Mouse (Mus musculus) heart, adult 8-10 months (tissue): ENCODE measurements around the gene 7530416G11Rik. TPM values are rescaled to one million over a fixed set of nuclear protein-coding genes. Genes with fewer than 3 reads are reported as not detected.

ENCODE experiments used
- DNase-seq: peaks from one replicate; pipeline ENCODE4 v3.0.0; 2022; ENCODE audit warnings: low spot score
- total RNA-seq, 4 experiments: library from RNA; stranded (reverse); gene quantifications; 2 replicates each; pipeline ENCODE4 v1.2.4; 2022

The 7530416G11Rik gene
- total RNA-seq, 4 experiments from 2014 or later = not detected

- no peak for DNase-seq
Observed at GRCm38 (mm10) chr15:85479919-85480318, 23.1 kb downstream of the 7530416G11Rik start.

GRCm38 (mm10) chr15:85479365-85479764 lies 23.7 kb downstream of the 7530416G11Rik start:
- no peak for DNase-seq

- DNase-seq = peak; percentile 19
Observed at GRCm38 (mm10) chr15:85477584-85477983, 25.4 kb downstream of the 7530416G11Rik start.

GRCm38 (mm10) chr15:85474697-85475096 lies 28.3 kb downstream of the 7530416G11Rik start:
- no peak for DNase-seq

GRCm38 (mm10) chr15:85469401-85469800 lies 33.6 kb downstream of the 7530416G11Rik start:
- DNase-seq = no peak

- no peak for DNase-seq
Observed at GRCm38 (mm10) chr15:85466456-85467067, 36.5 kb downstream of the 7530416G11Rik start.

GRCm38 (mm10) chr15:85464823-85465565 lies 38.0 kb downstream of the 7530416G11Rik start:
- no peak for DNase-seq

- no peak for DNase-seq
Observed at GRCm38 (mm10) chr15:85464190-85464589, 38.8 kb downstream of the 7530416G11Rik start.

GRCm38 (mm10) chr15:85463027-85463790 lies 39.8 kb downstream of the 7530416G11Rik start:
- no peak for DNase-seq

GRCm38 (mm10) chr15:85462138-85462537 lies 40.9 kb downstream of the 7530416G11Rik start:
- no peak for DNase-seq

- peak; percentile 33 for DNase-seq
Observed at GRCm38 (mm10) chr15:85461541-85461940, 41.5 kb downstream of the 7530416G11Rik start.

- no peak for DNase-seq
Observed at GRCm38 (mm10) chr15:85458631-85459082, 44.4 kb downstream of the 7530416G11Rik start.

- no peak for DNase-seq
Observed at GRCm38 (mm10) chr15:85457838-85458237, 45.2 kb downstream of the 7530416G11Rik start.

GRCm38 (mm10) chr15:85456891-85457290 lies 46.1 kb downstream of the 7530416G11Rik start:
- no peak for DNase-seq

GRCm38 (mm10) chr15:85446652-85447051 lies 56.4 kb downstream of the 7530416G11Rik start:
- no peak for DNase-seq

Other genes with a start within 250 kb of the 7530416G11Rik start
- gene Atxn10, start 167.0 kb downstream of the 7530416G11Rik start, total RNA-seq = 10 to 100 TPM; 76.3 to 81.5 (median 77.6) TPM
- under 1 TPM in 3 of 4 experiments, not detected in 1; 0.06 to 0.19 (median 0.14) TPM for gene Wnt7b, start 79.2 kb upstream of the 7530416G11Rik start, total RNA-seq
- gene Ppara, start 231.8 kb upstream of the 7530416G11Rik start, total RNA-seq = 10 to 100 TPM; 50.2 to 79.0 (median 59.5) TPM